Mouse (Mus musculus) stomach, embryonic 14.5 days (tissue): Measurements from ENCODE around the gene Cbl. TPM values are rescaled to one million over a fixed set of nuclear protein-coding genes. Genes with fewer than 3 reads are reported as not detected.

ENCODE experiments used
- ATAC-seq: fragments of 200-750 bp; cut with Nextera tagmentation; 2 replicates; pipeline ENCODE4 v1.8.0; 2017; ENCODE audit warnings: low read depth, moderate TSS enrichment; ENCODE audit not compliant: insufficient number of reproducible peaks, insufficient read depth, low FRiP score
- H3K27ac ChIP-seq: fragments of 300-500 bp; sonication (generic); 2 replicates; pipeline ENCODE4 v1.5.1; 2014; ENCODE audit warnings: mild to moderate bottlenecking, low read length, moderate library complexity, mixed read lengths
- H3K27me3 ChIP-seq: fragments of 300-500 bp; sonication (generic); 2 replicates; pipeline ENCODE4 v1.6.1; 2014; ENCODE audit warnings: low read length, control low read depth, mixed read lengths; ENCODE audit not compliant: control insufficient read depth, insufficient read depth
- H3K36me3 ChIP-seq: fragments of 300-500 bp; sonication (generic); 2 replicates; pipeline ENCODE4 v1.6.1; 2014; ENCODE audit warnings: mild to moderate bottlenecking, control low read depth, low read length, moderate library complexity, mixed read lengths; ENCODE audit not compliant: control insufficient read depth, insufficient read depth
- H3K4me1 ChIP-seq: fragments of 300-500 bp; sonication (generic); 2 replicates; pipeline ENCODE4 v1.6.1; 2014; ENCODE audit warnings: low read length, control low read depth, mixed read lengths; ENCODE audit not compliant: control insufficient read depth, insufficient read depth
- H3K4me2 ChIP-seq: fragments of 300-500 bp; sonication (generic); replicated peaks from 2 replicates; pipeline ENCODE4 v1.6.1; 2014; ENCODE audit warnings: low read depth, low read length, control low read depth
- H3K4me3 ChIP-seq: fragments of 300-500 bp; sonication (generic); 2 replicates; pipeline ENCODE4 v1.5.1; 2014; ENCODE audit warnings: low read depth, low read length, control low read depth
- H3K9ac ChIP-seq: fragments of 300-500 bp; sonication (generic); replicated peaks from 2 replicates; pipeline ENCODE4 v1.6.1; 2014; ENCODE audit warnings: low read depth, mild to moderate bottlenecking, control low read depth, low read length, moderate library complexity, mixed read lengths
- H3K9me3 ChIP-seq: fragments of 300-500 bp; sonication (generic); 2 replicates; pipeline ENCODE4 v1.6.1; 2016; ENCODE audit warnings: low read depth, low read length, control low read depth; ENCODE audit not compliant: control insufficient read depth
- WGBS: fragments of 180-500 bp; shearing (Covaris S2); extraction: QIAGEN DNeasy Blood & Tissue Kit; methylation state at CpG from one replicate; pipeline ENCODE4 v1.1.7; 2014; 5-methylcytosine and 5-hydroxymethylcytosine counted together
- polyA plus RNA-seq: library from polyadenylated mRNA; unstranded; fragments of >200 nt; fragmentation: Nextera tagmentation; extraction: Ambion mirVana; gene quantifications from 2 replicates; pipeline ENCODE4 v1.2.1, GENCODE M21; 2014

Gene Cbl
- polyA plus RNA-seq, 1 experiment from 2014 or later = 19.9 TPM

DNA sequence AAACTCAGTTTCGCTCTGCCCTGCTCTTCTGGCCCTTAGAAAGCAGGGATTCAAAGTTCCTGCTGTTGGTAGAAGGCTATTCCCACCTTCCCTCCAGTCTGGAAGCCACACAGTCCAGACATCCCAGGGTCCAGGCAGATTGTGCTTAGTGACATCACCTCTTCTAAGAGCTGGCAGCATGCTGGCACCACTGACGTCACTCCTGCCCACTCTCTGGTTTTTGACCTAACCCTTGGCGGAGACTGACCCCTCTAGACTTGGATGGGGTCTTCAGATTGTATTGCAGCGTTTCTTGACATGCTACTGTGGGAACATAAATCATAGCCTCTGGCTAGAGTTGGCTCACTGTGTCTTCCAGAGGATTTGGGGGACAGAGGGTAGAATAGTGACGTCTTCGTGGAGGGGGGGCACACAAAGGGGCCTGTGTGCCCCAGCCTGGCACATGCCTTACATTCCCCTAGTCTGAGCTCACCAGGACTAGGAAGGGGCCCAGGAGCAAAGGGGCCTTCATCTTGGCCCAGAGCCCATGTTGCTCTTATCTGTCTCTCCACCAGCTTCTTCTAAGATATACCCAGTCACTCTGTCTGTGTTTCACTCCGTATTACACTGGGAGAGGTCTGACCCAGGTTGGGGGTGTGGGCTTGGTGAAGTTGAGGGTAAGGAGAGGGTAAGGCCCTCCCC lies 98.0 kb downstream of the Cbl start:
- peak overlapping the region; percentile 82 for H3K4me2 ChIP-seq
- H3K9ac ChIP-seq = peak overlapping the region; percentile 52
- 46% methylated on average over 7 of the region's 7 CpGs for WGBS
- peaks cover 11% of the 10 kb centered on the region for H3K36me3 ChIP-seq
- H3K27me3 ChIP-seq = no peaks in the 10 kb centered on the region
- H3K27ac ChIP-seq = peak overlapping the region; percentile 70; the same call in 1 of the 2 replicates
- peak overlapping the region; percentile 62 for H3K4me3 ChIP-seq
- no peaks in the 10 kb centered on the region for H3K9me3 ChIP-seq
- ATAC-seq = no peak
- H3K4me1 ChIP-seq = peaks cover 34% of the 10 kb centered on the region

DNA sequence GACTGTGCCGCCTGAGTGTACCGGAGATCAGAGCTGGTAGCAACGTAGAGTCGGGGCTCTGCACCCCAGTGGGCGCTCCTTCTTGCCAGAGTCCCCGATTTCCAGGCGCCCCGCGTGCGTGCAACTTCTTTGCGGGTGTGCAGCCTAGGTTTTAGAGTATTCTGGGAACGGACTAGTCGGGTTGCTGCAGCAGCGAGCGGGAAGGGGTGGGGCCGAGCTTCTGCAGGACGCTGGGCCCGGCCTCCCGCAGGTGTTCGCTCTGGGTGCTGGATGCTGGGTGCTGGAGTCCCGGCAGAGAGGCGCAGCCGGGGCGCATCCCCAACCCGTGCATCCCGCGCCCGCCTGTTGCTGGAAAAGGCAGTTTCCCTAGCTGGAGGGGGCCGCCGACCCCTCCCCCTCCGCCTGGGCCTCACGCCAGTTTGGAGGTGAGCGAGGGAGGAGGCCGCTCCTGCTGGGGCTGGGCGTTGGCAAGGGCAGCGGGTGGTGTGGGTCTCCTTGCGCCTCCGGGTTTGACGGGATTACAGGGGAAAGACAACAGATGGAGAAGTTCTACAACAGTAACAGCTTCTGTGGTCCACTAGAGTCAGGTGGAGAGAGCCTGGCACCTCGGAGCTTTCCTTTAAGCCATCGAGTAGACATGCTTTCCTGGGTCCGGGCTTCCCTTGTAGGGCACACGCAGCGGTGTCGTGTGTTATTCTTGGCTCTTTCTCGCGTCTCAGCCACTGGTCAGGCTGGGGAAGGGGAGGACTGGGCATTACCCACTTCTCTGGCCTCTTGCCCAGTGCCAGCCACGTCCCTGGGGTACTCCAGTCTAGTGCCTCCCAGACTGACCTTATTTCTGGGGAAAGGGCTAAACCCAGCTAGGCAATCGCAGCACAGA lies 98.8 kb downstream of the Cbl start:
- H3K4me1 ChIP-seq = peaks cover 42% of the 10 kb centered on the region
- peak overlapping the region; percentile 52 for H3K9ac ChIP-seq
- WGBS = 3% methylated on average over 49 of the region's 49 CpGs
- peak overlapping the region; percentile 82 for H3K4me2 ChIP-seq
- peaks cover 11% of the 10 kb centered on the region for H3K36me3 ChIP-seq
- H3K4me3 ChIP-seq = peak overlapping the region; percentile 62
- peak; percentile 4; the same call in 1 of the 2 replicates for ATAC-seq
- no peaks in the 10 kb centered on the region for H3K9me3 ChIP-seq
- H3K27ac ChIP-seq = peak overlapping the region; percentile 70; the same call in 1 of the 2 replicates
- H3K27me3 ChIP-seq = no peaks in the 10 kb centered on the region

DNA sequence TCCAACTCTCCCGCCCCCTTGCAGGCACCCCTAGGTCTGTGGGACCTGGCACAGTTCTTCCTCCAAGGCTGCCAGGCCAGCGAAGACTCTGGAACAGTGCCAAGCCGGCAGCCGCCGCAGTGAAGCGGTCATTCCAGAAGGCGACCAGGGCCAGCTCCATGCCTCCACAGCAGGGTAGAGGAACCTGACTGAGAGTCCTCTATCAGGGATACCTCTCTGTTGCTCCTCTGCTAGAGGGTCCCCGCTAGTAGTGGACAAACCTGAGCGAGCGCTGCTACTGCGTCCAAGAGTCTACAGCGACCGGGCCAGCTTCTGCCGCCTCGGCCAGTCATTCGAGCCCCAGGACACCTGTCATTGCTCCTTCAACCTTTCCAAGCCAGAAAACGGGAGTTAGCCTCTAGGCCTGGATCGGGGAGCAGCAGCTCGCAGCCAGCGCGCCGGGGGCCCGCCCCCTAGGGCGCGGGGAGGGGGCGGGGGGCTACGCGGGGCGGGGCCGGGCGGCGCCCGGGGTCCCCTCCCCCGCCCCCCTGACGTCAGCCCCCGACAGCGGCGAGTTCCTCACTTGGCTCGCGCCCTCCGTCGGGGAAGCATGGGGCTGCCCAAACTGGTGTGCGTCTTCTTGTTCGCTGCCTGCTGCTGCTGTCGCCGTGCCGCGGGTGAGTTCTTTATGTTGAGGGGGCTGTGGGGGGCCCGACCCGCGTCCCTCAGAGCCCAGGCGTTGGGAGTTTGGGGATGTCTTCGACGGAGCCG lies 99.6 kb downstream of the Cbl start, which contains the start of gene Mcam:
Mcam (plus strand) TSS at position 369 of the 750 bp plus-strand sequence.
- WGBS = under 1% methylated on average over 47 of the region's 55 CpGs
- H3K36me3 ChIP-seq = peaks cover 3% of the 10 kb centered on the region
- H3K4me2 ChIP-seq = peak within 1 kb of the TSS; percentile 82
- ATAC-seq = peak; percentile 30; the same call in 1 of the 2 replicates
- H3K27me3 ChIP-seq = no peaks in the 10 kb centered on the region
- H3K4me3 ChIP-seq = peak within 1 kb of the TSS; percentile 62
- peaks cover 44% of the 10 kb centered on the region for H3K4me1 ChIP-seq
- peak within 1 kb of the TSS; percentile 52 for H3K9ac ChIP-seq
- no peaks in the 10 kb centered on the region for H3K9me3 ChIP-seq
- peak within 1 kb of the TSS; percentile 70; the same call in 1 of the 2 replicates for H3K27ac ChIP-seq

DNA sequence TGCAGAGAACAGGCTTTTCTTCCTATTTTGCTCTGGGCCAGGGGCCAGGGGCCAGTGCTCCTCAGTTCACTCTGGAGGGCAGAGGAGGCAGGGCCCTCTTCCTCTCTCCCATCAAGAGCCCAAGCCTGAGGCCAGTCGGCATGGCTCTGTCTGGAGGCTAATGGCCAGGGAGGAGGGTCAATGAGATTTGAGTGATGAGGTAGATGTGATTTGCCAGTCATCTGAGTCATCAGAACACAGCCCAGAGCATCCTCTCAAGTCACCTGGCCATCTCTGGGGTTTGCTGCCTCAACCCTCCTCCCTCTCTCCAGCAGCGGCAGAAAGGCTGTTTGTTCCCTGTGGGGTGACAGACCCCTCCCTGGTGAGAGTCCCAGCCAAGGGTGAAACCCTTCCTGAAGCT lies 100.6 kb downstream of the Cbl start:
- WGBS = 17% methylated on average over 2 of the region's 2 CpGs
- peak overlapping the region; percentile 62 for H3K4me3 ChIP-seq
- peak overlapping the region; percentile 70; the same call in 1 of the 2 replicates for H3K27ac ChIP-seq
- H3K27me3 ChIP-seq = no peaks in the 10 kb centered on the region
- no peaks in the 10 kb centered on the region for H3K9me3 ChIP-seq
- no peak overlapping the region for H3K9ac ChIP-seq
- no peak for ATAC-seq
- H3K4me2 ChIP-seq = peak overlapping the region; percentile 82
- peaks cover 46% of the 10 kb centered on the region for H3K4me1 ChIP-seq
- H3K36me3 ChIP-seq = no peaks in the 10 kb centered on the region

DNA sequence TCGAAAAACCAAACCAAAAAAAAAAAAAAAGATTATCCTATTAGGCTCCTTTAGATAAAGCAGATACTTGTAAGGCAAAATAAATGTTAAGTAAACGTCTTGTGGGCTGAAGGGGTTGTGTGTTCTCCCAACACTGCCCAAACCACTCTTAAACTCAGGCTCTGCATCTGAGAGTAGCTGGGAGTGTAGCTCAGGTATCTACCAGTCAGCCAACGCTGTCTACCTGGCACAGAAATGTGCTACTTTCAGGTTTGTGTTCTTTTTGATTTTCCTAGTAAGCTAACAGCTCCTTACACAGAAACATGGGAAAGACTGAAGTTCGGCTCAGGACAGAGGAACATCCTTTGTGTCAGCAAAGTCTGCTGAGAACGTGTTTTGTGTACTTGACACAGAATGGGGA lies 101.6 kb downstream of the Cbl start:
- H3K36me3 ChIP-seq = no peaks in the 10 kb centered on the region
- no peak for ATAC-seq
- H3K9me3 ChIP-seq = no peaks in the 10 kb centered on the region
- H3K9ac ChIP-seq = no peak overlapping the region
- WGBS = 59% methylated on average over 5 of the region's 5 CpGs
- H3K4me2 ChIP-seq = no peak overlapping the region
- H3K4me3 ChIP-seq = no peak overlapping the region
- H3K27ac ChIP-seq = no peak overlapping the region
- H3K27me3 ChIP-seq = no peaks in the 10 kb centered on the region
- H3K4me1 ChIP-seq = peaks cover 46% of the 10 kb centered on the region

DNA sequence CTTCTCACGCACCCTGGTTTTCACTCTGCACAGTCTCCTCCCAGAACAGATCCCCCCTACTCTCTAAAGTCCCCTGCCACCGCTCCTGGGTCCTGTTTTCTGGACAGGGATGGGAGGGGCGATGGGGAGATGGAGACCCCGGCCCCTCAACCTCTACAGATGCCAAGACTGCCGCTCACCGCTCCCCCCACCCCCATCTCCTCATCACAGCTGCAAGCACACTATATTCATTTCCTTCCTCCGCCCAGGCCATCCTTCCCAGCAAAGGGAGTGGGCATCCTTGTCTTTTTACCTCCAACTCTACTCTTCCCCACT lies 102.6 kb downstream of the Cbl start:
- H3K4me1 ChIP-seq = peaks cover 45% of the 10 kb centered on the region
- no peak overlapping the region for H3K9ac ChIP-seq
- 0 out of 2 replicates have a peak overlapping the region, but pooled peaks have one; percentile 53 for H3K4me2 ChIP-seq
- no peak overlapping the region for H3K4me3 ChIP-seq
- H3K36me3 ChIP-seq = no peaks in the 10 kb centered on the region
- 56% methylated on average over 7 of the region's 7 CpGs for WGBS
- ATAC-seq = no peak
- H3K27ac ChIP-seq = peak overlapping the region; percentile 84
- no peaks in the 10 kb centered on the region for H3K27me3 ChIP-seq
- H3K9me3 ChIP-seq = no peaks in the 10 kb centered on the region

DNA sequence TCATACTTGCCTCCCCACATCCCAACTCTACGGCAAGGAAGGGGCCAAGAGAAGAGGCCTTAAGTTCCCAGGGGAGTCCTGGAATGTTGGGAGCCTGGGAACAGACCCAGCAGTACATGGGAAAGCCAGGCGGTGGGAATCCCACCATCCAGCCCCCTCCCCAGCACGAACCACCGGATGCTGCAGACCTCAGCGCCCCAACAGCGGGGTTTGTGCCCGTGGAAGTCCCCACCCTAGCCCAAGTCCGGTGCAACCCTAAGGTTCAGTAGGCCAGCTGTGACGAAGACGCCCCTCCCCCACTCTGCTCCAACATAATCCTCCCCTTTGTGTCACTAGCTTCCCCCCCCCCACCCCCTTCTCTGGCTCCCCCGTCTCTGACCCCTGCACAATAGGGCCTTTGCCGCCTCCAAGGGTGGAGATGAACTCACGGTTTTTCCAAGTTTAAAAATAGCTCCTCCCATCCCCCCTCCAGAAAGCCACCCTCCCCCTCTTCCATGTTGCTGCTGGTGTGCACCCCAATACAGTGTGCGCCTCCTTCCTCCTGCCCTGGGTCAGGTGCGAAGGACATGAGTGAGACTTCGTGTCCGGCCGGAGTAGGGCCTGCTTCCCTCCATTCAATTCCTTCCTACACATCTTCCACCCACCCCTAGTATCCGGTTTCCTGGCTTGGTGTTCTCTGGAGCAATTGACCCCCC lies 103.1 kb downstream of the Cbl start:
- no peak overlapping the region for H3K9ac ChIP-seq
- 25% methylated on average over 19 of the region's 19 CpGs for WGBS
- no peaks in the 10 kb centered on the region for H3K36me3 ChIP-seq
- peak overlapping the region; percentile 53 for H3K4me2 ChIP-seq
- H3K9me3 ChIP-seq = no peaks in the 10 kb centered on the region
- H3K4me1 ChIP-seq = peaks cover 41% of the 10 kb centered on the region
- peak; percentile 10; the same call in 1 of the 2 replicates for ATAC-seq
- H3K27ac ChIP-seq = peak overlapping the region; percentile 84
- no peaks in the 10 kb centered on the region for H3K27me3 ChIP-seq
- H3K4me3 ChIP-seq = peak overlapping the region; percentile 22; the same call in 1 of the 2 replicates
